Mouse (Mus musculus): ENCODE data around the gene Fam129b. TPM values are rescaled to one million over a fixed set of nuclear protein-coding genes. Genes with fewer than 3 reads are reported as not detected.

Fam129b gene
- polyA plus RNA-seq, 1 experiment = 22.9 TPM

- no peak overlapping the region for H3K27ac ChIP-seq (ENCODE audit: control insufficient read depth, insufficient read depth, low read length)
Measured at GRCm38 (mm10) chr2:32928235-32928946, 52.5 kb downstream of the Fam129b start.

GRCm38 (mm10) chr2:32928947-32929829 lies 53.3 kb downstream of the Fam129b start:
- Histone ChIP-seq H3K27me3 (ENCODE audit: control insufficient read depth, insufficient read depth, low read length) (no peaks in the 10 kb centered on the region), H3K4me1 (replicated peaks; ENCODE audit: control insufficient read depth, insufficient read depth, low read length) (peaks cover 29% of the 10 kb centered on the region), H3K27ac (ENCODE audit: control insufficient read depth, insufficient read depth, low read length) (no peak overlapping the region), H3K4me3 (ENCODE audit: control insufficient read depth, insufficient read depth, low read length) (no peak overlapping the region), H3K36me3 (ENCODE audit: control insufficient read depth, insufficient read depth, low read length) (no peaks in the 10 kb centered on the region)
- TF ChIP-seq CTCF (IDR thresholded peaks at IDR 0.05; ENCODE audit: borderline replicate concordance, control insufficient read depth, extremely low read depth, insufficient read depth, low read length, poor library complexity) = no peak
- TF ChIP-seq POLR2A (IDR thresholded peaks at IDR 0.05; ENCODE audit: control insufficient read depth, extremely low read depth, insufficient read depth, low read length, poor library complexity) = no peak
- no peak for DNase-seq
- 96% methylated on average over 19 of the region's 19 CpGs for WGBS

More at GRCm38 (mm10) chr2:32928235-32928946, 52.5 kb downstream of the Fam129b start:
- H3K27me3 ChIP-seq (ENCODE audit: control insufficient read depth, insufficient read depth, low read length) = no peaks in the 10 kb centered on the region
- DNase-seq = peak; percentile 71
- H3K4me3 ChIP-seq (ENCODE audit: control insufficient read depth, insufficient read depth, low read length) = no peak overlapping the region
- WGBS = 52% methylated on average over 10 of the region's 10 CpGs
- H3K4me1 ChIP-seq (replicated peaks; ENCODE audit: control insufficient read depth, insufficient read depth, low read length) = peaks cover 22% of the 10 kb centered on the region
- no peak for TF ChIP-seq CTCF (IDR thresholded peaks at IDR 0.05; ENCODE audit: borderline replicate concordance, control insufficient read depth, extremely low read depth, insufficient read depth, low read length, poor library complexity)
- no peak for TF ChIP-seq POLR2A (IDR thresholded peaks at IDR 0.05; ENCODE audit: control insufficient read depth, extremely low read depth, insufficient read depth, low read length, poor library complexity)
- no peaks in the 10 kb centered on the region for H3K36me3 ChIP-seq (ENCODE audit: control insufficient read depth, insufficient read depth, low read length)

- no peaks in the 10 kb centered on the region for H3K27me3 ChIP-seq (ENCODE audit: control insufficient read depth, insufficient read depth, low read length)
- H3K4me3 ChIP-seq (ENCODE audit: control insufficient read depth, insufficient read depth, low read length) = no peak overlapping the region
- H3K36me3 ChIP-seq (ENCODE audit: control insufficient read depth, insufficient read depth, low read length) = no peaks in the 10 kb centered on the region
- peaks cover 23% of the 10 kb centered on the region for H3K4me1 ChIP-seq (replicated peaks; ENCODE audit: control insufficient read depth, insufficient read depth, low read length)
- no peak for TF ChIP-seq POLR2A (IDR thresholded peaks at IDR 0.05; ENCODE audit: control insufficient read depth, extremely low read depth, insufficient read depth, low read length, poor library complexity)
- TF ChIP-seq CTCF (IDR thresholded peaks at IDR 0.05; ENCODE audit: borderline replicate concordance, control insufficient read depth, extremely low read depth, insufficient read depth, low read length, poor library complexity) = no peak
- DNase-seq = peak; percentile 82
- 18% methylated on average over 7 of the region's 7 CpGs for WGBS
- H3K27ac ChIP-seq (ENCODE audit: control insufficient read depth, insufficient read depth, low read length) = peak overlapping the region; percentile 62; the same call in 1 of the 2 replicates
Measured at GRCm38 (mm10) chr2:32931730-32932129, 55.8 kb downstream of the Fam129b start.

GRCm38 (mm10) chr2:32938741-32939140 lies 62.8 kb downstream of the Fam129b start:
- Histone ChIP-seq H3K4me1 (replicated peaks; ENCODE audit: control insufficient read depth, insufficient read depth, low read length) (peaks cover 5% of the 10 kb centered on the region; the same call in 1 of the 2 replicates), H3K36me3 (ENCODE audit: control insufficient read depth, insufficient read depth, low read length) (no peaks in the 10 kb centered on the region), H3K27me3 (ENCODE audit: control insufficient read depth, insufficient read depth, low read length) (no peaks in the 10 kb centered on the region), H3K27ac (ENCODE audit: control insufficient read depth, insufficient read depth, low read length) (no peak overlapping the region), H3K4me3 (ENCODE audit: control insufficient read depth, insufficient read depth, low read length) (no peak overlapping the region)
- DNase-seq = no peak
- TF ChIP-seq POLR2A (IDR thresholded peaks at IDR 0.05; ENCODE audit: control insufficient read depth, extremely low read depth, insufficient read depth, low read length, poor library complexity) = no peak
- TF ChIP-seq CTCF (IDR thresholded peaks at IDR 0.05; ENCODE audit: borderline replicate concordance, control insufficient read depth, extremely low read depth, insufficient read depth, low read length, poor library complexity) = no peak
- 97% methylated on average over 5 of the region's 5 CpGs for WGBS

GRCm38 (mm10) chr2:32939418-32939817 lies 63.5 kb downstream of the Fam129b start:
- peak; percentile 60 for DNase-seq
- TF ChIP-seq POLR2A (IDR thresholded peaks at IDR 0.05; ENCODE audit: control insufficient read depth, extremely low read depth, insufficient read depth, low read length, poor library complexity) = no peak
- no peak for TF ChIP-seq CTCF (IDR thresholded peaks at IDR 0.05; ENCODE audit: borderline replicate concordance, control insufficient read depth, extremely low read depth, insufficient read depth, low read length, poor library complexity)
- no peaks in the 10 kb centered on the region for H3K4me1 ChIP-seq (replicated peaks; ENCODE audit: control insufficient read depth, insufficient read depth, low read length)
- H3K27ac ChIP-seq (ENCODE audit: control insufficient read depth, insufficient read depth, low read length) = no peak overlapping the region
- H3K27me3 ChIP-seq (ENCODE audit: control insufficient read depth, insufficient read depth, low read length) = no peaks in the 10 kb centered on the region
- WGBS = 91% methylated on average over 5 of the region's 5 CpGs
- no peaks in the 10 kb centered on the region for H3K36me3 ChIP-seq (ENCODE audit: control insufficient read depth, insufficient read depth, low read length)
- no peak overlapping the region for H3K4me3 ChIP-seq (ENCODE audit: control insufficient read depth, insufficient read depth, low read length)

- no peaks in the 10 kb centered on the region for H3K4me1 ChIP-seq (replicated peaks; ENCODE audit: control insufficient read depth, insufficient read depth, low read length)
- H3K4me3 ChIP-seq (ENCODE audit: control insufficient read depth, insufficient read depth, low read length) = no peak overlapping the region
- H3K27me3 ChIP-seq (ENCODE audit: control insufficient read depth, insufficient read depth, low read length) = no peaks in the 10 kb centered on the region
- H3K36me3 ChIP-seq (ENCODE audit: control insufficient read depth, insufficient read depth, low read length) = no peaks in the 10 kb centered on the region
- TF ChIP-seq POLR2A (IDR thresholded peaks at IDR 0.05; ENCODE audit: control insufficient read depth, extremely low read depth, insufficient read depth, low read length, poor library complexity) = no peak
- TF ChIP-seq CTCF (IDR thresholded peaks at IDR 0.05; ENCODE audit: borderline replicate concordance, control insufficient read depth, extremely low read depth, insufficient read depth, low read length, poor library complexity) = no peak
- 96% methylated on average over 4 of the region's 4 CpGs for WGBS
- no peak overlapping the region for H3K27ac ChIP-seq (ENCODE audit: control insufficient read depth, insufficient read depth, low read length)
- no peak for DNase-seq
Measured at GRCm38 (mm10) chr2:32940483-32940882, 64.6 kb downstream of the Fam129b start.

All from thymus, adult 2 months (tissue).